Mouse (Mus musculus): ENCODE data around the gene Dlx4. TPM values are rescaled to one million over a fixed set of nuclear protein-coding genes. Genes with fewer than 3 reads are reported as not detected.

The Dlx4 gene
- 0.08 and 0.10 TPM in 2 replicates for polyA plus RNA-seq (2015; fragmentation: Nextera tagmentation; extraction: Ambion mirVana)

DNA sequence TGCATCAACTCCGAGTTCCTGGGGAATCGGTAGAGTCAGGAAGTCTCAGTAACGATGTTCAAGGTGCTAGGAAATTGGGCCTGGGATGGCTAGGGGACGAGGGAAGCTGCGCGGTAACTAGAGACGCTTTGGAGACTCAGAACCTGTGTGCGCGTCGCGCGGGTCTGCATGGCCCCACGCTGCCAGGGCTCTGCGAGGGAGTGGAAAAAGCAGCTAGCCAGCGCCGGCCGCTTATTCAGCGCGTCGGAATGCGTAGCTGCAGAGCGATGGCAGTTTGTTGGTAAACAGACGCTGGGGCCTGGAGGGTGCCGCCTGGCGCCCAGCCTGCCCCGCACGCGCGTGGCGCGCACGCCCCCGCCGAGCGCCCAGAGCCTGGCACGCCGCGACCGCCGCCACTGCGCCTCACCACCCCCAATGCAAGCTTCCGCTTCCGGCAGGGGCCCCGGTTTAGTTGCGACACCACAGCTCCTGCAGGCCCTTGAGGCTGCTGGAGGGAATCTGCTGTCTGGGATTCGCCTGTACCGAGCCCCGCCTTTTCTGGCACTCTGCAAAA is at the start of gene Dlx4:
Gene Dlx4 (minus strand): TSS at position 413 of the 553 bp plus-strand sequence.
- under 1% methylated on average over 48 of the region's 48 CpGs for WGBS
- ATAC-seq (replicated peaks; ENCODE audit: insufficient number of reproducible peaks, insufficient read depth, low FRiP score, low read depth) = no peak
- Histone ChIP-seq H3K9ac (peak within 1 kb of the TSS; percentile 49), H3K4me2 (peak within 1 kb of the TSS; percentile 94), H3K9me3 (replicated peaks) (no peaks in the 10 kb centered on the region), H3K27ac (no peak within 1 kb of the TSS), H3K4me3 (peak within 1 kb of the TSS; percentile 55), H3K36me3 (no peaks in the 10 kb centered on the region), H3K4me1 (replicated peaks) (peaks cover 39% of the 10 kb centered on the region), H3K27me3 (peaks cover 100% of the 10 kb centered on the region)

DNA sequence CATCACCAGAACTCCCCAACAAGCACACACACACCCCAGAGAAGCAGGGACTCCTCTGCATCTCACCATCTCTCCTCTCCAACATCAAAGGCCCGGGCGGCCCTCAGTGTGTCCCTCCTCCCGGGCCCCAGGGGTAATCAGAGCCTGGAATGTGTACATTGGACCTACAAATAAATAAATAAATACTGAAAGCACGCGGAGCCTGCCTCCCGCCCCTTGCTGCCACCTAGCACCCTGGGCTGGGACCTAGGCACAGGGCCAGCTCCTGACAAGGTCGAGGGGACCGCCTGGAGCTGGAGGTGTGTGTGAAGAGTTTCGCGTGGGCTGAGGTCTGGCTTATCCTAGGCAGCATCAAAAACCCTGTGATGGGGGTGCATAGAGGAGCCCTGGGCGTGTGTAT is 43.8 kb upstream of the Dlx4 start:
- Histone ChIP-seq H3K4me3 (no peak overlapping the region), H3K9me3 (replicated peaks) (no peaks in the 10 kb centered on the region), H3K9ac (no peak overlapping the region), H3K4me2 (no peak overlapping the region), H3K27ac (no peak overlapping the region), H3K4me1 (replicated peaks) (peaks cover 14% of the 10 kb centered on the region), H3K27me3 (peaks cover 49% of the 10 kb centered on the region), H3K36me3 (no peaks in the 10 kb centered on the region)
- 17% methylated on average over 11 of the region's 11 CpGs for WGBS
- no peak for ATAC-seq (replicated peaks; ENCODE audit: insufficient number of reproducible peaks, insufficient read depth, low FRiP score, low read depth)

DNA sequence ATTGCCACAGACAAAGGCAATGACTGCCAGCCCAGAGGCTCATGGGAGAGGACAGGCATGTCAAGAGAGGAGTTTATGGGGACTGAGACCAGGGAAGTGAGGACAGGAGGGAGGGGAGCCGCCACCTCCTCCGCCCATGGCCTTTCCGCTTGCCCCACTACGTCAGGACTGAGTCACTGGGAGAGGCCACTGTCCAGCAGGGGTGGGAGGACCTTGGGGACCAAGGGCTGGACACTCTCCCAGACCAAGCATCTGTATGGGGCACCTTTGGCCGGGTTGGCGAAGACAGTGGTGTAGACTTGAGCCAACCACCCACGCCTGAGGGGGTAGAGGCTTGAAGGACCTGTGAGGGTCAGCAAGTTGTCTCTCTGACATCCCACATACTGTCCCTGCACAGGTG is 40.8 kb upstream of the Dlx4 start:
- Histone ChIP-seq H3K27ac (no peak overlapping the region), H3K36me3 (no peaks in the 10 kb centered on the region), H3K4me1 (replicated peaks) (peaks cover 14% of the 10 kb centered on the region), H3K9me3 (replicated peaks) (no peaks in the 10 kb centered on the region), H3K27me3 (peaks cover 52% of the 10 kb centered on the region), H3K9ac (no peak overlapping the region), H3K4me3 (no peak overlapping the region), H3K4me2 (no peak overlapping the region)
- no peak for ATAC-seq (replicated peaks; ENCODE audit: insufficient number of reproducible peaks, insufficient read depth, low FRiP score, low read depth)
- 81% methylated on average over 7 of the region's 7 CpGs for WGBS

DNA sequence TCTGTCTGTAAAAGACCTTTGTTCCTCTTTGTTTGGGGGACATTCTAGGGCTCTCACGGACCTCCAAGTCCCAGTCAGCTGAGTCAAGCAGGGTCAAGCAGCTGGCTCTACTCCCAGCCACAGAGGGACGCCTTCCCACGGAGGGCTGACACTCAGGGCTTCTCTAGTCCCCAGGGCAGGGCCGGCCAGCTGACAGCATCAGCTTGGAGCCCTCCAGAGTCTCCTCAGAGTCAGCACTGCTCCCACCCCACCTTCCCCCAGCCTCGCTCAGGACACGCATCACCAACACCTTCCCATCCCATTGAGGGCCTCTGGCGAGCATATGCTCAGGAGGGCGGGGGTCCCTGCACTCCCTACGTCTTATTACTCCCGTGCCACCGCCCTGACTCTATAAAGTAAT is 39.6 kb upstream of the Dlx4 start:
- no peak overlapping the region for H3K27ac ChIP-seq
- no peaks in the 10 kb centered on the region for H3K36me3 ChIP-seq
- peaks cover 48% of the 10 kb centered on the region for H3K27me3 ChIP-seq
- H3K4me1 ChIP-seq (replicated peaks) = peaks cover 14% of the 10 kb centered on the region
- H3K4me2 ChIP-seq = 0 out of 2 replicates have a peak overlapping the region, but pooled peaks have one; percentile 8
- no peak overlapping the region for H3K4me3 ChIP-seq
- H3K9ac ChIP-seq = no peak overlapping the region
- WGBS = 35% methylated on average over 11 of the region's 11 CpGs
- ATAC-seq (replicated peaks; ENCODE audit: insufficient number of reproducible peaks, insufficient read depth, low FRiP score, low read depth) = no peak
- H3K9me3 ChIP-seq (replicated peaks) = no peaks in the 10 kb centered on the region

DNA sequence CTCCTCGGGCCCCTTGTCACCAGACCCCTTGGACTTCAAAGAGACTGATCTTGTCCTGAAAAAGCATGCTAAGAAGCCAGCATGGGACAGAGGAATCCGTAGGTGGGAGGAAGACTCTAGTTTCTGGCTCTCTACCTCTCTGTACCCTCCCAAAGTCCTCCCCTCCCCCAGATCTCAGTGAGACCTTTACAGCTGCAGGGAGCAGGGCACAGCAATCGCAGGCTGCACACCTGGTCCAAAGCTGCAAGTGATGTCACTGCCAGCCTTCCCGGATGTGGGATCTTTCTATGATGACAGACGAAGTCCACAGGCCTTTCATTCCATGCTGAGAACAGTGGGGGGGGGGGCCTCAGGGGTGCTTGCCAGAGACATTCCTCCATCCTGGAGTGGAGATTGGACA is 38.5 kb upstream of the Dlx4 start:
- Histone ChIP-seq H3K27ac (no peak overlapping the region), H3K9me3 (replicated peaks) (no peaks in the 10 kb centered on the region), H3K4me3 (no peak overlapping the region), H3K4me1 (replicated peaks) (peaks cover 8% of the 10 kb centered on the region), H3K27me3 (peaks cover 44% of the 10 kb centered on the region), H3K9ac (no peak overlapping the region), H3K36me3 (no peaks in the 10 kb centered on the region), H3K4me2 (no peak overlapping the region)
- ATAC-seq (replicated peaks; ENCODE audit: insufficient number of reproducible peaks, insufficient read depth, low FRiP score, low read depth) = no peak
- WGBS = 26% methylated on average over 5 of the region's 5 CpGs

DNA sequence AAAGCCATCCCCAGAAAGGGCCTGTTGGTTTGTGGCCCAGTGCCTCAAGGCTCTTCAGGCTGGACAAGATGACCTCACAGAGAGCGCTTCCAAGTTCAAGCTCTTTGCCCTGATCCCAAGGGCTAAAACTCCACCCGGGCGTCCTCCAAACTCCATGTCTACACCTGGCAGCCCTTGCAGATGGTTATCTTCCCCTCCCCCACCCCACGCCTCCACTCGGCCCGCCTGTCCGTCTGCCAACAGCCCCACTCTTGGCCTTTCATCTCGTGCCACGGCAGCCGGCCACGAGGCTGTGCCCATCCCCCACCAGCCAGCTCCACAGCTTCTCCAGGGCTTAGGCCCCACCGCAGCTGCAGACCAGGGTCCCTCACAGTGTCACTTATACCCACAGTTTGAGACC is 33.2 kb upstream of the Dlx4 start:
- WGBS = 40% methylated on average over 12 of the region's 12 CpGs
- Histone ChIP-seq H3K27ac (no peak overlapping the region), H3K4me3 (no peak overlapping the region), H3K4me1 (replicated peaks) (0 out of 2 replicates have a peak, but pooled peaks cover 3% of the 10 kb centered on the region), H3K4me2 (no peak overlapping the region), H3K27me3 (peaks cover 26% of the 10 kb centered on the region), H3K9me3 (replicated peaks) (no peaks in the 10 kb centered on the region), H3K36me3 (no peaks in the 10 kb centered on the region), H3K9ac (no peak overlapping the region)
- no peak for ATAC-seq (replicated peaks; ENCODE audit: insufficient number of reproducible peaks, insufficient read depth, low FRiP score, low read depth)

DNA sequence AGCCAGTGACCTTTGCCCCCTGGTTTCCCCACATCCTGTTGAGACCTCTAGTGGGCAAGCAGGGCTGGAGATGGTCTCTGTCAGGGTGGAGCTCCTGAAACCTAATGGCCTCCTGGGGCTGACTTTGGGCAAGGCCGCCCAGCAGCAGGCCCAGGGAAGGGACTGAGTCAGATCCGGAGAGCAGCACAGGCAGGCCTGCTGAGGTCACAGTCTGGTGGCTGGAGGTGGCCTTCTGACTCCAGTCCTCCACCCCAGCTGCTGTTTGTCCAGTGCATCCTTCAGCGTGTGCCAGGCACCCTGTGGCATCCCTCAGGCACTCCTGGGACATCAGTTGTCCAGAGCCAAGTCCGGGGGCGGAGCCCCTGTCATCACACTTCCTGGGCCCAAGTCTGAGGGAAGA is 19.8 kb upstream of the Dlx4 start:
- no peaks in the 10 kb centered on the region for H3K4me1 ChIP-seq (replicated peaks)
- no peak overlapping the region for H3K27ac ChIP-seq
- H3K9me3 ChIP-seq (replicated peaks) = no peaks in the 10 kb centered on the region
- no peak overlapping the region for H3K4me2 ChIP-seq
- peaks cover 22% of the 10 kb centered on the region; the same call in 1 of the 2 replicates for H3K27me3 ChIP-seq
- no peaks in the 10 kb centered on the region for H3K36me3 ChIP-seq
- ATAC-seq (replicated peaks; ENCODE audit: insufficient number of reproducible peaks, insufficient read depth, low FRiP score, low read depth) = no peak
- WGBS = 67% methylated on average over 5 of the region's 5 CpGs
- H3K9ac ChIP-seq = no peak overlapping the region
- no peak overlapping the region for H3K4me3 ChIP-seq

DNA sequence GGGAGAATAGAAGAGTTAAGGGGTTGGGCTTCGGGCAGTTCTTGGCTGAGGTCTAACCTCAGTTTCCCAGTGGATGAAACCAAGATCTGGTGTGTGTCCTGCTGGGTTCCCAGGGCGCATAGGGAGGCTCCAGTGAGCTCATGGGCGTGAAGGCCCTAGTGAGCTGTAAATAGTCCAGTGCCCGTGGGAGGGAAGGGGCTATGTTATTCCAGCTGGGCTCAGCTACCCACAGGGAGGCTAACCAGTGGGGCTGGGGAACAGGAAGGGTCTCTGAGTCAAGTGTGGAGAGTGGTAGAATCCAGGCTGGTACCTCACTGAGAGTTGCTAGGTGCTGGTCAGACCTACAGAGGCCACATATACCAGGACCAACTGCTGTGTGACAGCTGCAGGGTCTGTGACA is 15.6 kb upstream of the Dlx4 start:
- Histone ChIP-seq H3K9ac (no peak overlapping the region), H3K4me1 (replicated peaks) (no peaks in the 10 kb centered on the region), H3K36me3 (no peaks in the 10 kb centered on the region), H3K9me3 (replicated peaks) (no peaks in the 10 kb centered on the region), H3K4me3 (no peak overlapping the region), H3K27me3 (peaks cover 36% of the 10 kb centered on the region), H3K4me2 (no peak overlapping the region), H3K27ac (no peak overlapping the region)
- 49% methylated on average over 4 of the region's 4 CpGs for WGBS
- no peak for ATAC-seq (replicated peaks; ENCODE audit: insufficient number of reproducible peaks, insufficient read depth, low FRiP score, low read depth)

DNA sequence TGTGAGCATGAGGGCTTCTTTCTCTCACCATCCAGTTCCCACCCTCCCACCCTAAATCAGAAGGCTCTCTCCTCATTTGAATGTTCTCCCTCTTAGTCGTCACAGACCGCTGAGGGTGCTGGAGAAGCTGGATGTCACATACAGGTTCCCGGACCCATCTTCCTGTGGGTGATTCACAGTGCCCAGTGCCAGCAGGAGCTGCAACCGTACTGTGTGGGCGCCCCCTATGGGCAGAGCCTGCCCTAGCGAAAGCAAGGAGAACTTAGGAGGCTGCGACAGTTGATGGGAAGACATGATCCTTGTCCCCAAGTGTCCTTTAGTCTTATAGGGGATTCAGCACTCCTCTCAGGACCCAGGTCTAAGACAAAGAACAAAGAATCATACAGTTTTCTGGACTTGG is 14.6 kb upstream of the Dlx4 start:
- ATAC-seq (replicated peaks; ENCODE audit: insufficient number of reproducible peaks, insufficient read depth, low FRiP score, low read depth) = no peak
- WGBS = 48% methylated on average over 7 of the region's 7 CpGs
- Histone ChIP-seq H3K4me1 (replicated peaks) (no peaks in the 10 kb centered on the region), H3K4me3 (no peak overlapping the region), H3K27ac (no peak overlapping the region), H3K27me3 (peaks cover 41% of the 10 kb centered on the region), H3K9me3 (replicated peaks) (no peaks in the 10 kb centered on the region), H3K36me3 (no peaks in the 10 kb centered on the region), H3K4me2 (no peak overlapping the region), H3K9ac (no peak overlapping the region)

DNA sequence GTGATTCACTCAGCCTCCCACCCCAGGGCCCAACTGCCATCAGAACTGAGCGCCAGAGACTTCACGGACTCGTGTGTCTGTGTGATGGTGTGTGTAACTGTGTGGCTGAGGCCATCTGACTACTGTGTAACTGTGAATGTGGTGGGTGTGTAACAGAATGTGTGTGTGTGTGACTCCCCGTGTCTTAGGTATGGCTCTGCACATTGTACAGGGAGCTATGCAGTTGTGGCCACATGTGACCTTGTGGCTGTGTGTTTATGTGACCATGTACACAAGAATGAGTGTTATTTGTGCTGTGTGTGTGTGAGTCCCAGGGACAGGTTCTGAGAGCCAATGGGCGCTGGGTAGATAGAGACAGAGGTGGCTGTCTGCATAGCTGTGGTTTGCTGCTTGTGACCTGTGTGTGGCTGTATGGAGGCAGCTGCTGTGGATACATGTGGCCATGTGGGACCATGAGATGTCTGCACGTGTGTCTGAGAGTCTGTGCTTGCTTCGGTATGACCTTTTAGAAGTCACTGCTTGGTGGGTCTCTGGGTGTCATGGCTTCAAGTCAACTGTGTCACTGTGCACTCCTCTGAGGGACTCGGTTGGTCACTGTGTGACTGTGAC is 13.8 kb upstream of the Dlx4 start:
- no peak overlapping the region for H3K27ac ChIP-seq
- no peaks in the 10 kb centered on the region for H3K9me3 ChIP-seq (replicated peaks)
- H3K4me3 ChIP-seq = no peak overlapping the region
- H3K36me3 ChIP-seq = no peaks in the 10 kb centered on the region
- H3K4me1 ChIP-seq (replicated peaks) = no peaks in the 10 kb centered on the region
- ATAC-seq (replicated peaks; ENCODE audit: insufficient number of reproducible peaks, insufficient read depth, low FRiP score, low read depth) = no peak
- H3K27me3 ChIP-seq = peaks cover 43% of the 10 kb centered on the region
- no peak overlapping the region for H3K4me2 ChIP-seq
- WGBS = 84% methylated on average over 8 of the region's 8 CpGs
- no peak overlapping the region for H3K9ac ChIP-seq

DNA sequence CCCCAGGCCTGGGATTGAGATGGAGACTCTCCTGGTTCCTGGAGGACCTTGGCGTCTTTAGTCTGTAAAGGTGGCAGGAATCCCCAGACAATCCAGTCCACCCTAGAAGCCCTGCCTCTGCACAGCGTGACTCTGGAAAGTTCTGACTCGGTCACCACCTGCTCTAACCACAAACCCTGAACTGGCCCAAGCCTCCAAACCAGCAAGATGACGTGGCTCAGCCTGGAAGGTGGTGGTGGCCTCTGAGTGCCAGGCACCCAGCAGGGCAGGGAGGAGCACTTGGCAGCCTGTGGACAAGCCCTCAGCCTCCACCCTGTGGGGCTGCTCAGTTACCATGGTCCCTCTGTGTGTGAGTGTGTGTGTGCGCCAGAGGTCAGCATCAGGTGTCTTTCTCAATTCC is 11.8 kb upstream of the Dlx4 start:
- no peak overlapping the region for H3K4me2 ChIP-seq
- no peaks in the 10 kb centered on the region for H3K4me1 ChIP-seq (replicated peaks)
- no peaks in the 10 kb centered on the region for H3K9me3 ChIP-seq (replicated peaks)
- no peaks in the 10 kb centered on the region for H3K36me3 ChIP-seq
- H3K4me3 ChIP-seq = no peak overlapping the region
- peaks cover 48% of the 10 kb centered on the region for H3K27me3 ChIP-seq
- 70% methylated on average over 5 of the region's 5 CpGs for WGBS
- H3K9ac ChIP-seq = no peak overlapping the region
- no peak for ATAC-seq (replicated peaks; ENCODE audit: insufficient number of reproducible peaks, insufficient read depth, low FRiP score, low read depth)
- H3K27ac ChIP-seq = no peak overlapping the region

DNA sequence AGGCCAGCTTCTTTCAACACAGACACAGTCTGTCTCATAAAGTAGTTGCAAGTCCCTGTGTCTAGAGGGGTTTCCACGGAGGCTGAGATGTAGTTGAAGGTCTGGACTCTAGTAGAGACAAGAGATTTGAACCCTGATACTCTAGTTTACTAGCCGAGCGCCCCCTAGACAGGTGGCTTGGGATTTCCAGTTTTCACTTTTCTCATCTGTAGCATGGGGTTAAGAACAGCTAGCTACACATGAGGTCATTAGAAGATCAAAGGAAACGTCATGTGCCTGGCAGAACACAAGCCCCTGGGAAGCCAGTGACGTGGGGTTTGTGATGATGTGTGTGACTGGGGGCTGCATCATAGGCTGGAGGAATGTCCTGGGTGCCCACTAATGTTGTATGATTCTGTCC is 11.3 kb upstream of the Dlx4 start:
- Histone ChIP-seq H3K27ac (no peak overlapping the region), H3K9me3 (replicated peaks) (no peaks in the 10 kb centered on the region), H3K4me3 (no peak overlapping the region), H3K4me1 (replicated peaks) (no peaks in the 10 kb centered on the region), H3K27me3 (peaks cover 50% of the 10 kb centered on the region), H3K36me3 (no peaks in the 10 kb centered on the region), H3K9ac (no peak overlapping the region), H3K4me2 (no peak overlapping the region)
- no peak for ATAC-seq (replicated peaks; ENCODE audit: insufficient number of reproducible peaks, insufficient read depth, low FRiP score, low read depth)
- WGBS = 53% methylated on average over 5 of the region's 5 CpGs

All from heart, embryonic 15.5 days (tissue).